Mouse (Mus musculus) kidney, adult 2 months (tissue): ENCODE measurements at regions not wholly inside any gene's neighbourhood (a gene's known extent, or its start where the extent isn't known, plus 50 kb on each side); places are given as distances from the start of the nearest gene placed in this dataset.

ENCODE experiments used
- DNase-seq: peaks from one replicate; pipeline ENCODE4 v3.0.0; 2021
- H3K27ac ChIP-seq: fragments of 200-500 bp; 2 replicates; pipeline ENCODE4 v1.5.1; 2012; ENCODE audit warnings: low read depth, low read length, control low read depth, inconsistent platforms; ENCODE audit not compliant: insufficient read depth
- H3K27me3 ChIP-seq: fragments of 200-500 bp; replicated peaks from 2 replicates; pipeline ENCODE4 v1.6.1; 2012; ENCODE audit warnings: mild to moderate bottlenecking, moderate library complexity, low read length, inconsistent platforms; ENCODE audit not compliant: control insufficient read depth, insufficient read depth
- H3K36me3 ChIP-seq: fragments of 200-500 bp; 2 replicates; pipeline ENCODE4 v1.6.1; 2012; ENCODE audit warnings: mild to moderate bottlenecking, moderate library complexity, low read length, inconsistent platforms; ENCODE audit not compliant: control insufficient read depth, insufficient read depth
- H3K4me1 ChIP-seq: fragments of 200-500 bp; 2 replicates; pipeline ENCODE4 v1.6.1; 2011; ENCODE audit warnings: low read length; ENCODE audit not compliant: control insufficient read depth, insufficient read depth
- H3K4me3 ChIP-seq: fragments of 200-500 bp; 2 replicates; pipeline ENCODE4 v1.5.1; 2011; ENCODE audit warnings: mild to moderate bottlenecking, low read depth, low read length, control low read depth; ENCODE audit not compliant: insufficient read depth
- CTCF ChIP-seq: fragments of 200-500 bp; conservative IDR thresholded peaks from 2 replicates; pipeline ENCODE4 v1.5.1; 2011; ENCODE audit warnings: low read depth, mild to moderate bottlenecking, control low read depth, low read length, moderate library complexity, mixed read lengths; ENCODE audit not compliant: insufficient read depth, insufficient read length
- POLR2A ChIP-seq: fragments of 200-500 bp; IDR thresholded peaks from one replicate; pipeline ENCODE4 v1.6.1; 2011; ENCODE audit warnings: low read depth, low read length, control low read depth
- WGBS: fragments of 180-500 bp; shearing (Covaris S2); methylation state at CpG from one replicate; pipeline ENCODE4 v1.1.7; 2018; 5-methylcytosine and 5-hydroxymethylcytosine counted together

DNA sequence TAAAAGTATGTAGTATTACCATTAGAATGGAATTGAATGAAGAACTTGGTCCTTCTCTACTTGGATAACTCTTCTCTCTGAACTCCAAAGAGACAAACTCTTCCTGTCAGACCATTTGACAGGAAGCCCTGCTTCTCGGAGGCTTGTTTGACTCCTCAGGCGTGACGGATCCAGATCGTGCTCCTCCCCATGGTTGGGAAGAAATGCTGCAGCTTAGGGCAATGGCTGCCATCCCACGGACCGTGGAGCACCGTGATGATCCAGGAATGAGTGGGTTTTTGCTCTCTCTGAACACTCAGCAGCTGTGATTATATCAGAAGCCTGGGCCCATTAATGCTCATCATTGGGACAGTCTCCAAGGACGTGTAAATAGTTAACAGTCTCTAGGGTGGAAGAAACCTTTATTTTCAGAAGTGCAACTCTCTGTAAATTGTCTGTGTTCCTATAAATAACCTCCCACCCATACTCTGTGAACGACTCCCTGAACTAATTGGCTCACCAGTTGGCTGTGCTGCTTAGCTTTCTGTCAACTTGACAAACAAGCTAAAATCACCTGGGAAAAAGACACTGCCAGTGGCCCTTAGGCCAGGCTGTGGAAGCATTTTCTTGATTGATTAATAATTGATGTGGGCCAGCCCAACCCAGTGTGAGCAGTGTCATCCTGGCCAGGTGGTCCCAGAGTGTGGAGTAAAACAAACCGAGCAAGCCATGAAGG is 88.2 kb upstream of the Mylip start:
- Histone ChIP-seq H3K27ac (peak overlapping the region; percentile 95), H3K4me3 (no peak overlapping the region), H3K4me1 (peaks cover 7% of the 10 kb centered on the region; the same call in 1 of the 2 replicates), H3K27me3 (no peaks in the 10 kb centered on the region), H3K36me3 (no peaks in the 10 kb centered on the region)
- WGBS, result 39% methylated on average over 10 of the region's 10 CpGs
- no peak; the same call in 1 of the 2 replicates for TF ChIP-seq CTCF
- TF ChIP-seq POLR2A, result no peak
- peak; percentile 68 for DNase-seq

DNA sequence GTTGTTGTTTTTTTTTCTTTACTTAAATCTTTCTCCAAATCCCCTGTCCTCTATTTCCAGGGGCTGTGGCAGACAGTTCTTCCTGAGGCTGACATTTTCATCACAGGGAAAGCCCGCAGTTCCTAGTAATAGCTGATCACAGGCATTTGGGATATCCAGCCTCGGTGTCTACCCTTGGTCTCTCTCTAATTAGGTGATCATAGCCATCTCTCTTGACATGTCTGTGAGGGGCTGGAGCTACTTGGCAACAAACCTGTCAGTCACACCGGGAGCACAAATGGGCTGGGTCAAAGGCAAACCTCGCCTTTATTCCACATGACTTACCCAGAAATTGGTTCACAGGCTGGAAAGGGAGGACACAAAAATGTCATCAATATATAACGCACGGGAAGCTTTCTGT is 86.7 kb upstream of the Mylip start:
- no peak overlapping the region for H3K4me3 ChIP-seq
- TF ChIP-seq POLR2A (no peak), CTCF (no peak)
- peak; percentile 24 for DNase-seq
- H3K36me3 ChIP-seq, result no peaks in the 10 kb centered on the region
- WGBS, result 51% methylated on average over 6 of the region's 6 CpGs
- no peak overlapping the region for H3K27ac ChIP-seq
- H3K4me1 ChIP-seq, result peaks cover 7% of the 10 kb centered on the region; the same call in 1 of the 2 replicates
- no peaks in the 10 kb centered on the region for H3K27me3 ChIP-seq

DNA sequence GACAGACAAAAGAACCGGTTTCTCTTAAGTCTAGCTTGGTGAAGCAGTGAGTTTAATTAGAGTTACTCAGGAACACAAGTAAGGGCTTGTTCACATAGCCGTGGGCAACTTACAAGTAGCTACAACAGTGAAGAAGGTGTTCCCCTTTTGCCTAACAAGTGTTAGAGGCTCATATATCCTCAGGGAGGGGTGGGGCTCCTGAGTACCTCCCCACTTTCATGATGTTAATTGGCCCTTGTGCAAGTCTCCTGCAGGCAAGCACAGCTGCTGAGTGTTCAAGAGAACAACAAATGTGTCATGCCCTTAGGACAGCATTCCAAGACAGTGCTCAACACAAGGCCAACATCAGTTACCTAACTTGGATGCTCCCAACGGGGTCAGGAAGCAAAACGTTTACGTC is 83.4 kb upstream of the Mylip start:
- H3K27ac ChIP-seq, result no peak overlapping the region
- no peak overlapping the region for H3K4me3 ChIP-seq
- TF ChIP-seq CTCF (no peak), POLR2A (no peak)
- H3K27me3 ChIP-seq, result no peaks in the 10 kb centered on the region
- peaks cover 6% of the 10 kb centered on the region; the same call in 1 of the 2 replicates for H3K4me1 ChIP-seq
- no peak for DNase-seq
- no peaks in the 10 kb centered on the region for H3K36me3 ChIP-seq
- WGBS, result 69% methylated on average over 5 of the region's 5 CpGs

DNA sequence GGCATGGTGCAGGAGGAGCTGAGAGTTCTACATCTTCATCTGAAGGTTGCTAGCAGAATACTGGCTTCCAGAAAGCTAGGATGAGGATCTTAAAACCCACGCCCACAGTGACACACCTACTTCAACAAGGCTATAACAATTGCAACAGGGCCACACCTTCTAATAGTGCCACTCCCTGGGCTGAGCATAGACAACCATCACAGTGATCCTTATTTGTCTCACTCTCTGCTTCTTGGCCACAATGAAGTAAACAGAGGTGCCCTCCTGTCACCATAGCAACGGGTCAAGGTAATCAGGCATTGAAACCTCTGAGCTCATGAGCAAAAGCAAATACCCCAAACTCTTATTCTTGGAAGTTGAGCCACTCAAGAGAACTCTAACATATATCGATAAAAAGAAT is 82.3 kb upstream of the Mylip start:
- Histone ChIP-seq H3K27ac (no peak overlapping the region), H3K36me3 (no peaks in the 10 kb centered on the region), H3K4me3 (no peak overlapping the region), H3K27me3 (no peaks in the 10 kb centered on the region), H3K4me1 (no peaks in the 10 kb centered on the region)
- no peak for TF ChIP-seq CTCF
- TF ChIP-seq POLR2A, result no peak
- DNase-seq, result no peak
- 96% methylated on average over 3 of the region's 3 CpGs for WGBS

DNA sequence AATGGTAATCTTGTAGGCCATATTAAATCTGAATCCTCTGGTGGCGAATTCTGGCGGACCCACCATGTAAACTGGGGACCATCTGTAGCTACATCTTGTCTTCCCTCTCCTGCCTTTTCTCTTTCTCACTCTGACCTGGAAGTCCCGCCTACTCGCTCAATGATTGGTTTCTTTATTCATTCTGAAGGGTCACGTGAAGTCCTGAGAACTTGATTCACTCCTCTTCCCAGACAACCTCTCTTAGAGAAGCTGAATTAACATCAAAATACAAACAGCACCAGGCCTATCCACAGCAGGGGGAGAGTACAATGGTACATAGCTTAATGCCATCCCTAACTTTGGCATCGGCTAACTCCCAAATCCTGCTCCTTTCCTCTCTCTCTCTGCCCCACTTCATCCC is 69.9 kb upstream of the Mylip start:
- WGBS, result 94% methylated on average over 6 of the region's 6 CpGs
- no peaks in the 10 kb centered on the region for H3K36me3 ChIP-seq
- no peak for TF ChIP-seq POLR2A
- no peak for TF ChIP-seq CTCF
- no peak overlapping the region for H3K27ac ChIP-seq
- H3K4me1 ChIP-seq, result no peaks in the 10 kb centered on the region
- no peak for DNase-seq
- no peaks in the 10 kb centered on the region for H3K27me3 ChIP-seq
- no peak overlapping the region for H3K4me3 ChIP-seq

DNA sequence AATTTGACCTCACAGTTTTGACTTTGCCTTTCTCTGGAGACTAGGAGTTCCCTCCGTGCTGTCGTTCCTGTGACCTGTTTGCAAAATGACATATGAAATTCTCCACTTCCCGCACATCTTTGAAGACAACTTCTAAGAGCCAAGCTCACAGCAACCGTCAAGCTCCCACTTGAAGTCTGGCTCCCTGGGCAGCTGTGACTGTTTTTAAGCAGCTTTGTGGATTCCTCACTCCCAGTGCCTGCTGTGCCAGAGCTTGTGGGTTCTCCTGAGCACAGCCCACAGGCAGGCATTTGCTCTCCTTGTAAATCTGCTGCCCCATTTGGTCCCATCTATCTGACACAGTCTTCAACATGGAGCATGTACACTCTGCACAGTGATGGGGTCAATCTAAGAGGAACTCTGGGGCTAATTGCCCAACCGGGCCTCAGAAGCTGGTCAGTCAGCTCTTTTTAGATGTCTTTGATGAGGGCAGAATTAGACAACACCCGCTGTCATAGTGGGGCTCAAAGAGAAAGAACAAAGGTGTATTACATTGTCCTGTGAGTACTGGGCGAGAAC is 63.7 kb upstream of the Mylip start:
- Histone ChIP-seq H3K27me3 (no peaks in the 10 kb centered on the region), H3K27ac (no peak overlapping the region), H3K4me1 (no peaks in the 10 kb centered on the region), H3K36me3 (no peaks in the 10 kb centered on the region), H3K4me3 (no peak overlapping the region)
- DNase-seq, result no peak
- TF ChIP-seq POLR2A (no peak), CTCF (no peak)
- 80% methylated on average over 7 of the region's 7 CpGs for WGBS

DNA sequence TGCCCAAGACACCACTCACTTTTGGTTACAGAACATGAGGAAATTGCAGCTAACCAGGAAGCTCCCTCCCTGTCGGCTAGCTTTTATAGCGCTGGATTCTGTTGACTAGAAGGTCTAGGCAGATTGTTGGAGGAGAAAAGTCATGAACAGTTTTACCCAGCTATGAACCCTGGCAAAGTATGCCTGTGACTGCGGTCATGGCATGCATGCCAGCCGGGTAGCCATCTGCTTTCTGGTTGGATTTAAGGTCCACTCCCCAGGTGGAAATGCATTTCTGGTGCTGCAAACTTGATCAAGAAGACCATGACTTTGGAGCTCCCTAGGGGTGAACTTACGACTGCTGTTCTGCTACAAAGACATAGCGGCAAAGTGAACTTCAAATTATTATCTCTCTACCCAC is 62.8 kb upstream of the Mylip start:
- no peaks in the 10 kb centered on the region for H3K4me1 ChIP-seq
- no peak overlapping the region for H3K4me3 ChIP-seq
- WGBS, result 96% methylated on average over 6 of the region's 6 CpGs
- no peaks in the 10 kb centered on the region for H3K27me3 ChIP-seq
- DNase-seq, result no peak
- TF ChIP-seq POLR2A (no peak), CTCF (no peak)
- no peak overlapping the region for H3K27ac ChIP-seq
- H3K36me3 ChIP-seq, result no peaks in the 10 kb centered on the region
